Mouse (Mus musculus) urinary bladder, postnatal 36 days (tissue): ENCODE data around the gene Gm10974.

Experiments used
- DNase-seq, 2 experiments: peaks; one replicate each; pipeline ENCODE4 v3.0.0; 2022; ENCODE audit warnings: low spot score in 2 of 2, mixed read lengths in 1 of 2

The Gm10974 gene

GRCm38 (mm10) chr7:66405951-66406721 is 40.4 kb downstream of the Gm10974 start:
- no peak for DNase-seq

GRCm38 (mm10) chr7:66406971-66407370 is 41.3 kb downstream of the Gm10974 start:
- no peak for DNase-seq

GRCm38 (mm10) chr7:66409433-66409832 is 43.7 kb downstream of the Gm10974 start:
- DNase-seq, result peak in 1 of 2 experiments; percentile 17

- no peak for DNase-seq
These were observed 47.4 kb downstream of the Gm10974 start for GRCm38 (mm10) chr7:66413093-66413492.

GRCm38 (mm10) chr7:66416829-66417228 is 51.1 kb downstream of the Gm10974 start:
- DNase-seq, result no peak

- no peak for DNase-seq
These were observed 53.3 kb downstream of the Gm10974 start for GRCm38 (mm10) chr7:66418981-66419380.

- no peak for DNase-seq
These were observed 56.2 kb downstream of the Gm10974 start for GRCm38 (mm10) chr7:66421903-66422302.

- no peak for DNase-seq
These were observed 61.3 kb downstream of the Gm10974 start for GRCm38 (mm10) chr7:66427053-66427436.

- peak; percentile 28 to 48 for DNase-seq
These were observed 61.9 kb downstream of the Gm10974 start, which contains the start of gene Aldh1a3 for GRCm38 (mm10) chr7:66427437-66428161. Gene Aldh1a3, minus strand, starts transcription at chr7:66427517.

- DNase-seq, result peak; percentile 60 to 62
These were observed 68.8 kb downstream of the Gm10974 start for GRCm38 (mm10) chr7:66434453-66434935.
